Mouse (Mus musculus) stomach, embryonic 14.5 days (tissue): ENCODE data around the gene Ercc2. TPM values are rescaled to one million over a fixed set of nuclear protein-coding genes. Genes with fewer than 3 reads are reported as not detected.

ENCODE experiments used
- ATAC-seq: fragments of 200-750 bp; cut with Nextera tagmentation; 2 replicates; pipeline ENCODE4 v1.8.0; 2017; ENCODE audit warnings: low read depth, moderate TSS enrichment; ENCODE audit not compliant: insufficient number of reproducible peaks, insufficient read depth, low FRiP score
- H3K27ac ChIP-seq: fragments of 300-500 bp; sonication (generic); 2 replicates; pipeline ENCODE4 v1.5.1; 2014; ENCODE audit warnings: mild to moderate bottlenecking, low read length, moderate library complexity, mixed read lengths
- H3K27me3 ChIP-seq: fragments of 300-500 bp; sonication (generic); 2 replicates; pipeline ENCODE4 v1.6.1; 2014; ENCODE audit warnings: low read length, control low read depth, mixed read lengths; ENCODE audit not compliant: control insufficient read depth, insufficient read depth
- H3K36me3 ChIP-seq: fragments of 300-500 bp; sonication (generic); 2 replicates; pipeline ENCODE4 v1.6.1; 2014; ENCODE audit warnings: mild to moderate bottlenecking, control low read depth, low read length, moderate library complexity, mixed read lengths; ENCODE audit not compliant: control insufficient read depth, insufficient read depth
- H3K4me1 ChIP-seq: fragments of 300-500 bp; sonication (generic); 2 replicates; pipeline ENCODE4 v1.6.1; 2014; ENCODE audit warnings: low read length, control low read depth, mixed read lengths; ENCODE audit not compliant: control insufficient read depth, insufficient read depth
- H3K4me2 ChIP-seq: fragments of 300-500 bp; sonication (generic); replicated peaks from 2 replicates; pipeline ENCODE4 v1.6.1; 2014; ENCODE audit warnings: low read depth, low read length, control low read depth
- H3K4me3 ChIP-seq: fragments of 300-500 bp; sonication (generic); 2 replicates; pipeline ENCODE4 v1.5.1; 2014; ENCODE audit warnings: low read depth, low read length, control low read depth
- H3K9ac ChIP-seq: fragments of 300-500 bp; sonication (generic); replicated peaks from 2 replicates; pipeline ENCODE4 v1.6.1; 2014; ENCODE audit warnings: low read depth, mild to moderate bottlenecking, control low read depth, low read length, moderate library complexity, mixed read lengths
- H3K9me3 ChIP-seq: fragments of 300-500 bp; sonication (generic); 2 replicates; pipeline ENCODE4 v1.6.1; 2016; ENCODE audit warnings: low read depth, low read length, control low read depth; ENCODE audit not compliant: control insufficient read depth
- WGBS: fragments of 180-500 bp; shearing (Covaris S2); extraction: QIAGEN DNeasy Blood & Tissue Kit; methylation state at CpG from one replicate; pipeline ENCODE4 v1.1.7; 2014; 5-methylcytosine and 5-hydroxymethylcytosine counted together
- polyA plus RNA-seq: library from polyadenylated mRNA; unstranded; fragments of >200 nt; fragmentation: Nextera tagmentation; extraction: Ambion mirVana; gene quantifications from 2 replicates; pipeline ENCODE4 v1.2.1, GENCODE M21; 2014

Gene Ercc2
- polyA plus RNA-seq, 1 experiment from 2014 or later = 8.8 TPM

DNA sequence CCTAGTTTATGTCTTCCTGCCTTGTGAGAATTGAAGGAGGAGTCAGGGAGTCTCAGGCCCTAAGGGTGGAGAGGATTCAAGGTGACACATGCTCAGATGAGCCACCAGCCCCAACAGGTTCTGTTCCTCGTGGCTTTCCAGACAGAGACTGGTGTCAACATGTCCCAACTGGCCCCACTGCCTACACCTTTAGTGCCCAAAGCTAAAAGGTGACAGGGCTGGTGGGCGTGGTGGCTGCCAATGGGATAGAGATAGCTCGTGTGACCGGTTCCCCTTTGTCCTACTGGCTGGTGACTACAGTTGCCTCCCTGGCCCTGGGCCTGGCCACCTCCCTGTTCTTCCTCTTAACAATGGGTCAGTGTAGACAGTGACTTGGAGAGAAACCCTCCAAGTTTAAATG is 16.4 kb upstream of the Ercc2 start:
- H3K36me3 ChIP-seq = no peaks in the 10 kb centered on the region
- no peak overlapping the region for H3K4me2 ChIP-seq
- H3K9me3 ChIP-seq = no peaks in the 10 kb centered on the region
- H3K4me3 ChIP-seq = no peak overlapping the region
- H3K27ac ChIP-seq = peak overlapping the region; percentile 39; the same call in 1 of the 2 replicates
- no peak for ATAC-seq
- peaks cover 18% of the 10 kb centered on the region for H3K4me1 ChIP-seq
- H3K9ac ChIP-seq = no peak overlapping the region
- WGBS = 68% methylated on average over 4 of the region's 4 CpGs
- H3K27me3 ChIP-seq = no peaks in the 10 kb centered on the region

DNA sequence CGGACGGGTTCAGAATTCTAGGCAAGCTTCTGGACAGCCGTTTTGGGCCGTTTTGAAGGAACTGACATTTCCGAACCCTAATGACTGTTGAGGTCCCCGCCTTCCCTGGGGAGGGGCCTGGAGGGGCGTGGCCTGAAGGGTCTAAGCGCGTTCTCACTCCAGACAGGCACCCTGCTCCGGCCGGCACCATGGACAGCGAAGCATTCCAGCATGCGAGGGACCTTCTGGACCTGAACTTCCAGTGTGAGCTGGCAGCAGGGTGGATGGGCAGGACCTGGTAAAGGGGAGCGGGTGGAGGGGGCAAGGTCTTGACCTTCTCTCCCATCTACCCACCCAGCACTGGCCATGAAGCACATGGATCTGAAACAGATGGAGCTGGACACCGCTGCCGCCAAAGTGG is 13.4 kb upstream of the Ercc2 start:
- no peak for ATAC-seq
- H3K27ac ChIP-seq = no peak overlapping the region
- H3K4me2 ChIP-seq = no peak overlapping the region

DNA sequence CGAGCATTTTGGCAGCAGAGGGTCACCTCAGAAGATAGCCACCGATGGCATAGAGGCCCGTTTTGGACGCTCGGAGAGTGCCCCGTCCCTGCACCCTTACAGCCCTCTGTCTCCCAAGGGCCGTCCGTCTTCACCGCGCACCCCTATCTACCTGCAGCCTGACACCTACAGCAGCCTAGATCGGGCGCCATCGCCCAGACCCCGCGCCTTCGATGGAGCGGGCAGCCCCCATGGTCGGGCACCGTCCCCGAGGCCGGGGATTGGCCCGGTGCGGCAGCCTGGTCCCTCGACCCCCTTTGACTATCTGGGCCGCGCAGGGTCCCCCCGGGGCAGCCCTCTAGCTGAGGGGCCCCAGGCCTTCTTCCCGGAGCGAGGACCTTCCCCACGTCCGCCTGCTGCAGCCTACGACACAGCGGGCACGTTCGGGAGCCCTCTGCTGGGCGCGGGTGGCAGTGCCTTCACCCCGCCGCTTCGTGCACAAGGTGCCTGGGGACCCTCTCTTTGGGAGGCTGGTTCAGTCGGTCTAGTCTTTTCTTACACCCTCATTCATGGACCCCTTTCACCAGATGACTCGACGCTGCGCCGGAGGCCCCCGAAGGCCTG is 11.9 kb upstream of the Ercc2 start:
- Histone ChIP-seq H3K27me3 (no peaks in the 10 kb centered on the region), H3K27ac (no peak overlapping the region), H3K4me1 (peaks cover 5% of the 10 kb centered on the region; the same call in 1 of the 2 replicates), H3K4me2 (peak overlapping the region; percentile 67), H3K9me3 (no peaks in the 10 kb centered on the region), H3K9ac (no peak overlapping the region; the same call in 1 of the 2 replicates), H3K4me3 (peak overlapping the region; percentile 24), H3K36me3 (peaks cover 3% of the 10 kb centered on the region; the same call in 1 of the 2 replicates)
- WGBS = 12% methylated on average over 46 of the region's 46 CpGs
- ATAC-seq = peak; percentile 12; the same call in 1 of the 2 replicates

More for the DNA sequence above, 13.4 kb upstream of the Ercc2 start:
- H3K4me3 ChIP-seq = no peak overlapping the region
- 19% methylated on average over 16 of the region's 16 CpGs for WGBS
- H3K4me1 ChIP-seq = peaks cover 5% of the 10 kb centered on the region; the same call in 1 of the 2 replicates
- H3K27me3 ChIP-seq = no peaks in the 10 kb centered on the region
- no peak overlapping the region for H3K9ac ChIP-seq
- H3K36me3 ChIP-seq = no peaks in the 10 kb centered on the region
- H3K9me3 ChIP-seq = no peaks in the 10 kb centered on the region

DNA sequence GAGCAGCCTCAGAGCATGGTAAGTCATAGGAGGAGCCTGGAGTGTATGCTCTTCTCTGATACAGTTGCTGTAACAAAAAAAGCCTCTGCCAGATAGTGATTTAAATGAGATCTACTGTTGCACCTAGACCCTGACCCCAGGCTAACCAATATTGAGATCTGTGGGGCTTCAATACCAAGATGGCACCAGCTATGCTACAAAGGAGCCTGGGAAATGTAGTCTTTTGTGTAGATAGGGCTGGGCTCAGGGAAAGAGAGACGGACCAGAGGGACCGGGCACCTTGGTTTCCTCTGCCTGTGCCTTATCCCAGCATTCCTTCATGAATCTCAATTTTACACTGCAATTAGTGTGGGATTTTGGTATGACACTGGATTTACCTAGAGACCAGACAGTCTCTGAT is 8.4 kb upstream of the Ercc2 start:
- Histone ChIP-seq H3K4me3 (no peak overlapping the region), H3K4me1 (peaks cover 5% of the 10 kb centered on the region; the same call in 1 of the 2 replicates), H3K4me2 (no peak overlapping the region), H3K36me3 (peaks cover 3% of the 10 kb centered on the region), H3K9me3 (no peaks in the 10 kb centered on the region), H3K27ac (no peak overlapping the region), H3K27me3 (no peaks in the 10 kb centered on the region), H3K9ac (no peak overlapping the region)
- no peak for ATAC-seq
- 91% methylated on average over 2 of the region's 2 CpGs for WGBS

DNA sequence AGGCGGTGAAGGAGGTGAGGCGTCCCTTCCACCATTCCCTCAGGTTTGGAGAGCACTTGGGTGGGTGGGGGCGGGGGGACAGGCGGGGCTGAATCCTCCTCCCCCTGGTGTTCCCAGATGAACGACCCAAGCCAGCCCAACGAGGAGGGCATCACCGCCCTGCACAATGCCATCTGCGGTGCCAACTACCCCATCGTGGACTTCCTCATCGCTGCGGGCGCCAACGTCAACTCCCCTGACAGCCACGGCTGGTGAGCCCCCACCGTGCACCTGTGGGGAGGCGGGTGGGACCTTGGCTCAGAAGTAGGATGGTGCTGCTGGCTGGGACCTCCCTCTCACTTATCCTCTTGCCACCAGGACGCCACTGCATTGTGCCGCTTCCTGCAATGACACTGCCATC is 6.4 kb upstream of the Ercc2 start:
- no peak for ATAC-seq
- no peaks in the 10 kb centered on the region for H3K9me3 ChIP-seq
- no peak overlapping the region for H3K4me2 ChIP-seq
- peaks cover 3% of the 10 kb centered on the region for H3K36me3 ChIP-seq
- H3K27me3 ChIP-seq = no peaks in the 10 kb centered on the region
- H3K27ac ChIP-seq = no peak overlapping the region
- WGBS = 78% methylated on average over 18 of the region's 18 CpGs
- no peaks in the 10 kb centered on the region for H3K4me1 ChIP-seq
- no peak overlapping the region for H3K4me3 ChIP-seq
- no peak overlapping the region for H3K9ac ChIP-seq

DNA sequence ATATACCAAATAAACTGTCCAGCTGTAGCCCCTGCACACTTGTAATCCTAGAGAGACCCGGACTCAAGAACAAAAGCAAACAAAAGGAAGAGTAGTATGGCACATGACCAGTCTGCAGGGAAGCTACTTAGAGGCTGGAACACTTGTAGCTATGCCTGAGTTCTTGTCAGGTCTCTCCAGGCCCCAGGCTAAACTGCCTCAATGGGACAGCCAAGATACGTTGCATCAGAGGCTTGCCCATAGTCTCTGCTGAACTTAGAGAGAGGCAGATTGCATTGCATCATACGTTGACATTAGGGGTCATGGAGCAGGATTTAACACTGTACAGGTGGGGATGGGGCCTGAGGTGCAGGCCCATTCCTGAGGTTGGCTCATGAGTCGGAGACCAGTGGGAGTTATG is 5.8 kb upstream of the Ercc2 start:
- Histone ChIP-seq H3K4me1 (no peaks in the 10 kb centered on the region), H3K4me2 (no peak overlapping the region), H3K9ac (no peak overlapping the region), H3K27ac (no peak overlapping the region), H3K9me3 (no peaks in the 10 kb centered on the region), H3K27me3 (no peaks in the 10 kb centered on the region), H3K36me3 (peaks cover 3% of the 10 kb centered on the region), H3K4me3 (no peak overlapping the region)
- 83% methylated on average over 4 of the region's 4 CpGs for WGBS
- no peak for ATAC-seq

DNA sequence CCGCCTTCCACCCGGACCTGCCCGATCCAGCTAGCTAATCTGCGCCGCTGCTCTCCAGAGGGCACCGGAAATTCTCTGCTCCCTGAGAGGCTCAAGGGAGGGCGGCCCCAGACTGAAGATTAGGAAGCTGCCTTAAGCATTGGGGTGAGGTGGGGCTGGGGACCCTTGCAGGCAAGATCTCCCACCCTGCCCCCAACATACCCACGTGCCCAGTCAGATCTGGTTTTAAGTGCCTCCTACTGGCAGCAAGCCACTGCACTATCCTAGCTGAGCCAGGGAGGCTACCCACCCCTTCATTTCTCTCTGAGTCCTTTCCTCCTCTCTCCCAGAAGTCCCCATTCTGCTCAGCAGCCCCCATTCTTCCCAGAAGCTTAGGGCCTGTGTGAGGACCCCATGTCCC is 3.8 kb upstream of the Ercc2 start:
- 70% methylated on average over 8 of the region's 8 CpGs for WGBS
- Histone ChIP-seq H3K4me3 (no peak overlapping the region), H3K9ac (no peak overlapping the region), H3K9me3 (no peaks in the 10 kb centered on the region), H3K27me3 (no peaks in the 10 kb centered on the region), H3K4me1 (peaks cover 4% of the 10 kb centered on the region), H3K4me2 (no peak overlapping the region), H3K36me3 (peaks cover 3% of the 10 kb centered on the region), H3K27ac (no peak overlapping the region)
- no peak for ATAC-seq

DNA sequence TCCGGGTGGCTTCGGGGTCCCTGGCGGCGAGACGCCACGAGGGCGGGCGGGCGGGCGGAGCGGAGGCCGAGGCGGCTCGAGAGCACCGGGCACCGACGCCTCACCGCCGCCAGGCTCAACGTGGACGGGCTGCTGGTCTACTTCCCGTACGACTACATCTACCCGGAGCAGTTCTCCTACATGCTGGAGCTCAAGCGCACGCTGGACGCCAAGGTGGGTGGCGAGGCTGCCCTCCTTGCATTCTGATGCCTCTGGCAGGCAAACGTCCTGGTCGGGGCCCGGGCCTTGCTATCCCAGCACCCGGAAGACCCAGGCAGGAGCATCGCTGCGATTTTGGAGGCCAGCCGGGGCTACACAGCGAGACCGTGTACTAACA is 344 bp downstream of the Ercc2 start:
- peak; percentile 64; the same call in 1 of the 2 replicates for ATAC-seq
- under 1% methylated on average over 37 of the region's 37 CpGs for WGBS
- Histone ChIP-seq H3K9ac (peak overlapping the region; percentile 71), H3K4me2 (peak overlapping the region; percentile 86), H3K27me3 (no peaks in the 10 kb centered on the region), H3K27ac (no peak overlapping the region), H3K4me1 (peaks cover 8% of the 10 kb centered on the region), H3K36me3 (peaks cover 26% of the 10 kb centered on the region), H3K9me3 (no peaks in the 10 kb centered on the region), H3K4me3 (peak overlapping the region; percentile 96)

DNA sequence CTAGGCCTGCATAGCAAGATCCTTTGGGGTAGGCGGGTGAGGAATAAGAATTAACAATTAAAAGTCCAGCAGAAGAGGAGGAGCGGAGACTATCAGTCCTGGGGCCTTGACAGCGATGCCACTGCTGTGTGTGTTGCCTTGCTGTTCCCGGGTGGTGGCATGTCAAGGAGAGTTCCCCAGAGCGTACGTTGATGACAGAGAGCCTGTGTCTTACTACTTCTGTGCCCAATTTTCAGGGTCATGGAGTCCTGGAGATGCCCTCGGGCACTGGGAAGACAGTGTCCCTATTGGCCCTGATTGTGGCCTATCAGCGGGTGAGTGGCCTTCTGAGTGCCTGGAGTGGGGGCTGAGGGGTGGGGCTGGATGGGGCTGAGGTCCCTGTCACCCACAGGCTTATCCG is 1.9 kb downstream of the Ercc2 start:
- Histone ChIP-seq H3K4me2 (no peak overlapping the region), H3K4me3 (no peak overlapping the region), H3K27me3 (no peaks in the 10 kb centered on the region), H3K27ac (no peak overlapping the region), H3K4me1 (peaks cover 8% of the 10 kb centered on the region), H3K9me3 (no peaks in the 10 kb centered on the region), H3K36me3 (peaks cover 38% of the 10 kb centered on the region), H3K9ac (no peak overlapping the region)
- no peak for ATAC-seq
- WGBS = 87% methylated on average over 9 of the region's 9 CpGs
